Mouse (Mus musculus): ENCODE results near the gene Olfr521.
"Not testable (repeated sequence)": the region's sequence is repeated elsewhere in the genome, so short reads cannot be mapped to it uniquely, and the experiment has no call there.

Gene Olfr521

DNA sequence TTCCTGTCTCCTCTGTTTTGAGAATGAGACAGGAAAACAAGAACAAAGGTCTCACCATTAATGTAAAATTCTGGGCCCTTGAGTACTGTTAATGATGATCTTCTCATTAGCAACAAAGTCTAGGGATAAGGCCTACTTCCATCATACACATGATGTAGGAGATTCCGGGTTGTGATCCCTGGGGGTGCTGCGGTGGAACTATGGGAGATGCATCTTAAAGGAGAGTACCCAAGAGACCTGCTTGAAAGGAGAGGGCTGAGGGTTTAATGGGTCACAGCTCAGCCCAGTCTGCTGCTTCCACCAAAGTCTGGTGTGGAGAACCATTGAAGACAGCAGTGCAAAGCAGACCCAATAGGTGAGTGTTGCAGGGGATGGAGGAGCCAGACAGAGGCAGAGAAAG is at the start of gene Olfr521:
Olfr521 (plus strand) TSS at position 301 of the 400 bp plus-strand sequence.
- CTCF ChIA-PET, result no interaction called here

GRCm38 (mm10) chr7:99716536-99716935 is 46.8 kb upstream of the Olfr521 start:
- CTCF ChIA-PET, result no interaction called here

- CTCF ChIA-PET, result no interaction called here
Observed at GRCm38 (mm10) chr7:99729973-99730372, 33.3 kb upstream of the Olfr521 start, which contains the start of gene Olfr520. Gene Olfr520 (plus strand): TSS chr7:99730273.

GRCm38 (mm10) chr7:99734612-99735011 is 28.7 kb upstream of the Olfr521 start:
- CTCF ChIA-PET, result no interaction called here

DNA sequence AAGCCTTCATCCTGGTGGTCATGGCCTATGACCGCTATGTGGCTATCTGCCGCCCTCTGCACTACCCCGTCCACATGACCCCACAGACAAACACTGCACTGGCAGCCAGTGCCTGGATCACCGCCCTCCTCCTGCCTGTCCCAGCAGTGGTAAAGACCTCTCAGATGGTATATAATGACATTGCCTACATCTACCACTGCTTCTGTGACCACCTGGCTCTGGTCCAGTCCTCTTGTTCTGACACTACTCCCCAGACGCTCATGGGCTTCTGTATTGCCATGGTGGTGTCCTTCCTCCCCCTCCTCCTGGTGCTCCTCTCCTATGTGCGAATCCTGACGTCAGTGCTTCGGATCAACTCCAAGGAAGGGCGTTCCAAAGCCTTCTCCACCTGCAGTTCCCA is 27.8 kb upstream of the Olfr521 start:
- CTCF ChIA-PET, result not testable (repeated sequence)

DNA sequence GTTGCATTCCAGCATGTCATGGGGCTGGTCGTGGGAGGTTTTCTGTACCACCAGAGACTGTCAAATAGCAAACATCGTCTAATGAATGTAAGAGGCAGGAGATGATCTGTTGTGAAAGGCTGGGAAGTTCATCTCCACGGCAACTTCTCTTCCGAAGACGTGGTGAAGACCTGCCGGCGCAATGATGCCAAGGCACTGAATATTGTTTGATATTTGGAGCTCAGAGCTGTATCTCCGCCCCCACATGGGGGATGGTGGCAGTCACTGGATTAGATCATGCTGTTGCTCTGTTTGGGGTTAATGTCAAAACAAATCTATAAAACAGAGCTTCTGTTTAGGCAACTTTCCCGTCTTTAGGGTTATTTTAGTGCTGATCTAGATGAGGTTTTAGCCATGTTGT is 24.0 kb upstream of the Olfr521 start:
- CTCF ChIA-PET, result no interaction called here

DNA sequence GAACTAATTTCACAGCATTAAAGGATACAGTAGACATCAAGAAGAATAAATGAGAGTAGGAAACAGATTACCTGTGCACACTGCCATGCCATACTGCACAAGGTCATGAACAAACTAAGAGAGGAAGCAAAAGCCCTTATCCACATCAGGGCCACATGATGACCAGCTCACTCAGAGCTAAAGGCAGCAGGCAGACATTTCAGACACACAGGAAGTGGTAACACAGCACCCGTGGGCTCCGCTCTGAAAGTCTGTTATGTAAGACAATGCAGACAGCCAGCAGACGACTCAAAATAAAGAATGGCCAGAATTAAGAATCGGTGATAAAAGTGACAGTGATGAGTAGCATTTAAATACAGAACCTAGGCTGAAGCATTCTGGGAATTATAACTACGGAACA is 18.1 kb downstream of the Olfr521 start:
- CTCF ChIA-PET, result no interaction called here

DNA sequence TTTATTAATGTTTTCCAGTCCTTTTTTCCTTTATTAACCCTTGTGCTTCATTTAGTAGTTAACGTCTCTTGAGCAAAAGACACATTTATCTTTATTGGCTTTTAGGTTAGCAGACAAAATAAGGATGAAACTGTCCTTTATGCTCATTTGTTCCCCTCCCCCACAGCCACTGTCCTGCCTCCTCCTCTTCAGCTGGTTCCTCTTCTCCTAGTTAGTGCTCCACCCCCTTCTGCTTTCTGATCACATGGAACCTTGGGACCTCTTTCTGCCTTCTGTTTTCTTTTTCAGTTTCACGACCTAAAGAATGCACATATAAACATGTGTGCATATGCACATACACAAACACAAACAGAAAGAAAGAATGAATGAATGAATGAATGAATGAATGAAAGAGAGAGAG is 18.6 kb downstream of the Olfr521 start:
- CTCF ChIA-PET, result no interaction called here

- CTCF ChIA-PET, result no interaction called here
Observed at GRCm38 (mm10) chr7:99783421-99783820, 20.1 kb downstream of the Olfr521 start.

- CTCF ChIA-PET, result no interaction called here
Observed at GRCm38 (mm10) chr7:99785553-99785952, 22.2 kb downstream of the Olfr521 start.

DNA sequence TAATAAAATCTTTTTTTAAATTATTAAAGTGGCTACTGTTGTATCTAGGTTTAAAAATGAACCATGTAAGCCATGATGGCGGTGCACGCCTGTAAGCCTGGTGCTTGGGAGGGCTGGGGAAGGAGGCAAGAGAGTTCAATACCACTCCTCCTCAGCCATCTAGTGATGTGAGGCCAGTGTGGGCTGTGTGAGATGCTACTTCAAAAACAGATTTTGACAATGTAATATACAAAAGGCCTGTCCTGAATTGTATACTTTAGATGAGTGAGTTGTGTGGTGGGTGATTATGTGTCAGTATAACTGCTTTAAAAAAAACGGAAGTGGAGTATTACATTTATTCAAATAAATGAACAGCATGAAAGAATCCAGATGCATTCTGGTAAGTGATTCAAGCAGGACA is 23.5 kb downstream of the Olfr521 start:
- CTCF ChIA-PET, result no interaction called here

DNA sequence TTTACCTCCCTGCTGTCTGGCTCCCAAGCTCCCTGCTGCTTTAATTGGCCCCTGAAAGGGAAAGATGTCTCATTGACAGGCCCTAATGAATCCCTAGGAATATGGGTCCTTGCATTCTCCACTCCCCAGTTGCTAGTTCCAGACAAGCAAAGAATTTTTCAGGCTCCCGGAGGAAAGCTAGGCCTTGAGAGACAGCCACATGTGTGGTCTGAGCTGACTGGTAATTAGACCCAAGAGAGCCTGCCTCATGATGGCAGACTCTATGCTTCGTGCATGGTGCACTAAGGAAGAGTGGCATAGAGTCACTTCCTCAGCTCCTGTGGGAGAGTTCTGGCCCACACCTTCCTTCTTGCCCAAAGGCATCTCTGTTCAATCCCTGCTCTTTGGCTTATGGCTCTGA is 24.6 kb downstream of the Olfr521 start:
- CTCF ChIA-PET, result no interaction called here

DNA sequence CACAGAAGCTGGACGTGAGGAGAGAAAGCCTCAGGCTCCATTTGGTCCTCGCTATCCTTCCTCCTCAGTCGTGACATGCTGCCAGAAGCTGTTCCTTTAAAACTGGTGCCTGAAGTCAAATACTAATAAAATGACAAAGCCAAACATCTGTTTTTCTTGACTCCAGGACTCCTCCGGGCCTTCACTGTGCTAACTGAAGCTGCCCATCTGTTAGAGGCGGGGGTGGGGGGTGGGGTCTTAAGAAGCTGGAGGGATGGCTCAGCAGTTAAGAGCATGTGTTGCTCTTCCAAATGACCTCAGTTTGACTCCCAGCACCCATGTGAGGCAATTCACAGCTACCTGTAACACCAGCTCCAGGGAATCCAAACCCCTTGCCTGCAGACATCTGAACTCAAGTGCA is 25.3 kb downstream of the Olfr521 start:
- CTCF ChIA-PET, result no interaction called here

DNA sequence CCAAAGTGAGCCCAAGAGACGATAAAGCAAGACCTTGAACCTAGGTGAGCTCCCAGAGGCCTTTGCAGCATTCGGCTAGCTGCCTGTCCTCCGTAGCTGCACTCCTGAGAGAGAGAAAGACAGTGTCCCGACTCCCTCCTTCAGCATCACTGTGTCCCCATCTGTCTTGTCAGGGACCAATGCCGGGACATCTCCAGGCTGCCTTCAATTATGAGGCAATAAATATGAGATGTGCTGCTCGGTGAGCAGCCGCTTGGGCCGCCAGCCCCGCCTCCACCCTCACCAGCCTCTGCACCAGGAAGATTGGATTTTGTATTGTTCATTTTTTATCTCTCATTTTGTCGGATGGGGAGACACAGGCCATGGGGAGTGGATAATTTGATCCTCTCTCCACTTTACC is 27.5 kb downstream of the Olfr521 start:
- CTCF ChIA-PET, result no interaction called here

GRCm38 (mm10) chr7:99794096-99794495 is 30.8 kb downstream of the Olfr521 start:
- CTCF ChIA-PET, result no interaction called here

DNA sequence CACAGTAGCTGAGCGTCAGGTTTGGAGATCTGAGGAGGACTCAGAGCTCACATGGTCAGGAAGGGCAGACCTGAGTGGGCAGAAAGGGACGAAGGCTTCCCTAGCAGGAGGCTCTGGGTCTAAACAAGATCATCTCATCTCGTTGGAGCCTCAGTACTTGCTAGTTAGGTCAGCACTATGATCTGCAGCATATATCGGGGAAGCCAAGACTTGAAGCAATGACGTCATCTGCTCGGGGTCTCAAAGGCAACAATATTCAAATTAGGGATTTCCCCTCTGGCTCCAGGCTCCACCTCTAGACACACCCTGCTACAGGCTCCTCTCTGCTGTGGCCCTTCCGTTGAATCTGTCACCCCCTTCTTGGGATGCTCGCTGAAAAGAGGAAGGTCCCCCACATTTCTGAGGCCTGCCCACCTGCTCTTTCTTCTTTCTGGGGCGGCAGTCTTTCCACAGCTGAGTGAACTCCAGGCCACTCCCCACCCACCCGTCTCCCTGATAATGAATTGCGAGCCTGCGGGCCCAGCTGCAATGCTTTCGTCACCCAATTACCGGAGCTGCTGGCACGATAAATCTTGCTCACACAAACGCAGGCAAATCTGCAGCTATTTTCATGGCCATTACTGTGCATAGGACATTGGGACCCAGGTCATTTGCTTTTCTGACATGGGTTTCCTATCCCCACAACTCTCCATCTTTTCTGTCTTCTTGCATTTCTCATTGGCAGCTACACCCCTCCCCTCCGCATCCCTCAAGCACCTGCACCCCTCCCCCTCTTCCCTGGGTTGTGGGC is 32.1 kb downstream of the Olfr521 start:
- CTCF ChIA-PET, result interaction anchor here (0.9 kb wide), 1 partner anchor 177 kb away, joined by 4 read pairs; no protein-coding TSS in a partner anchor

DNA sequence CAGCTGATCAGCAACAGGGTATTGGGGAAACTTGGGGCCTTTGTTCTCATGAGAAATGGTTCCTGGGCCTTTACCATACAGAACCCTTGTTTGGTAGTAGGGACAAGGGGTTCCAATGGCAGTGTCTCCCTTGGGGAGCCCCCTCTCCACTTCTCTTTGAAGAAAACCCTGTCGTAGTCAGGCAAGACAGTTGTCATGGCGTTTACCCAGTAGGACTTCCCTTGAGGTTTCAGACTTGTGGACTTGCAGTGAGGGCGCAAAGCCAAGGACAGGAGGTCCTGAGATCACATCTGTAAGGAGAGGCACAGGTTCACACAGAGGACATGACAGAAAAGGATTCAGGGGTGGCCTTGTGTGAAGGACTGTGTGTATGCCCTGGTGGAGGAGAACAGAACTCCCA is 33.2 kb downstream of the Olfr521 start:
- CTCF ChIA-PET, result no interaction called here

GRCm38 (mm10) chr7:99797261-99797660 is 34.0 kb downstream of the Olfr521 start:
- CTCF ChIA-PET, result interaction anchor here (0.5 kb wide), 1 partner anchor 379 kb away, joined by 4 read pairs; no protein-coding TSS in a partner anchor

GRCm38 (mm10) chr7:99797911-99798647 is 34.8 kb downstream of the Olfr521 start:
- CTCF ChIA-PET, result interaction anchor here (0.7 kb wide), 1 partner anchor 78 kb away, joined by 4 read pairs; no protein-coding TSS in a partner anchor

DNA sequence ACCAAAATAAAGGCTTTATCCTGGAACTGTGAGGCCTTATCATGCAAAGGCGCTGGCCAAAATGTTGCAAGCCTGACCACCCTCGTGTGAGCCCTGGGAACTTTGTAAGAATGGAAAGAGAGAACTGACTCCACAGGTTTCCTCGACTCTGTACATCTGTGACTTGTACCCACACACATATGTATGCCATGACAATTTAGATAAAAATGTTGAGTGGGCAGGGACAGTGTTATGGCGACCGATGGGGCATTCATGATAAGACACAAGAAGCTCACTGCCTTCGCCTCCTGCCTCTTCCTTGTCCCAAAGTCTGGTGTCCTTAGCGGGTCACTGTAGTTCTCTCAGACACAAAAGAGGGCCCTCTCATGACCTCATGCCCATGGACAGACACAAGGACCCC is 35.8 kb downstream of the Olfr521 start:
- CTCF ChIA-PET, result interaction anchor here (0.7 kb wide), 1 partner anchor 77 kb away, joined by 4 read pairs; no protein-coding TSS in a partner anchor

DNA sequence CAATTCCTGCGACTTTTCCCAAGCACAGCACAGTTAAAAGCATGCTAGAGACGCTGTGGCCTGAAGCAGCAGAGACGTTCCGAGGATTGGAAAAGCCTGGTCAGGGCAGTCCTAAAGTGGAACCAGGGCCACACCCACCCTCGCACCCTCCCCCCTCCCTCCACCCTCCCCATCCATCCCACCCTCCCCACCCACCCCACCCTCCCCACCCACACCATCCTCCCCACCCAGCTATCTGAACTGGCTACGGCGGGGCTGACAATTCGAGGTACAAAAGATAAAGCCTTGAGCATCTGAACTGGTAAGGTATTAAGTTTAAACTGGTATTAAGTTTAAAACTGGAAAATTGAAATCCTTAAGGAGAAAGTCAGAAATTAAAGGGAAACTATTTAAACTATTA is 40.2 kb downstream of the Olfr521 start:
- CTCF ChIA-PET, result no interaction called here

- CTCF ChIA-PET, result not testable (repeated sequence)
Observed at GRCm38 (mm10) chr7:99804033-99804432, 40.7 kb downstream of the Olfr521 start.

DNA sequence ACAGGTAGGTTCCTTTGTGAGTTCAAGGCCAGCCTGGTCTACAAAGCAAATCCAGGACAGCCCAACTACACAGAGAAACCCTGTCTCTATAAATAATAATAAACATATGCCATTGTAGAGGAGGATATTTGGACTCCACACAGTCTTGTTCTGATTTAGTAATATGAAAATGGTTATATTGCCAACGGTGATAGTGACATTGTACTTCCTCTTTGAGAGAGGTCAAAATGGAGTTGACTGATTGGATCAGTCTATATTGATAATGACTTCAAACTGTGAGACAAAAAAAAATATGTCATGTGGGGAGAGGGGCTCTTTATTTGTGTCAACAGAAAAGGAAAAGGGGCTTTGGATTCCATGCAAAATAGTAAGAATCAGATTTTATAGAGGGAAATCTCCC is 42.0 kb downstream of the Olfr521 start:
- CTCF ChIA-PET, result no interaction called here

Measured in spleen, embryonic (tissue).